Mouse (Mus musculus) embryonic facial prominence, embryonic 11.5 days (tissue): ENCODE measurements around the gene Micu1. TPM values are rescaled to one million over a fixed set of nuclear protein-coding genes. Genes with fewer than 3 reads are reported as not detected.

Experiments used
- ATAC-seq: fragments of 200-750 bp; cut with Nextera tagmentation; replicated peaks from 2 replicates; pipeline ENCODE4 v1.8.0; 2017; ENCODE audit warnings: low read depth; ENCODE audit not compliant: insufficient number of reproducible peaks, low FRiP score, low TSS enrichment
- DNase-seq: peaks from one replicate; pipeline ENCODE4 v3.0.0-alpha.2; 2015; ENCODE audit warnings: low spot score
- H3K27ac ChIP-seq: fragments of 300-500 bp; sonication (generic); replicated peaks from 2 replicates; pipeline ENCODE4 v1.5.1; 2014; ENCODE audit warnings: mild to moderate bottlenecking, low read depth, low read length, control low read depth
- H3K27me3 ChIP-seq: fragments of 300-500 bp; sonication (generic); 2 replicates; pipeline ENCODE4 v1.6.1; 2014; ENCODE audit warnings: mild to moderate bottlenecking, low read length, moderate library complexity, mixed read lengths; ENCODE audit not compliant: control insufficient read depth, insufficient read depth
- H3K36me3 ChIP-seq: fragments of 300-500 bp; sonication (generic); replicated peaks from 2 replicates; pipeline ENCODE4 v1.6.1; 2014; ENCODE audit warnings: low read depth, mild to moderate bottlenecking, low read length, moderate library complexity, mixed read lengths; ENCODE audit not compliant: control insufficient read depth, insufficient read depth
- H3K4me1 ChIP-seq: fragments of 300-500 bp; sonication (generic); 2 replicates; pipeline ENCODE4 v1.6.1; 2014; ENCODE audit warnings: low read length, mixed read lengths; ENCODE audit not compliant: control insufficient read depth, insufficient read depth
- H3K4me2 ChIP-seq: fragments of 300-500 bp; sonication (generic); 2 replicates; pipeline ENCODE4 v1.6.1; 2014; ENCODE audit warnings: low read depth, mild to moderate bottlenecking, control low read depth, low read length, moderate library complexity
- H3K4me3 ChIP-seq: fragments of 300-500 bp; sonication (generic); 2 replicates; pipeline ENCODE4 v1.5.1; 2014; ENCODE audit warnings: low read depth, low read length, control low read depth
- H3K9ac ChIP-seq: fragments of 300-500 bp; sonication (generic); replicated peaks from 2 replicates; pipeline ENCODE4 v1.6.1; 2014; ENCODE audit warnings: mild to moderate bottlenecking, control low read depth, low read length
- H3K9me3 ChIP-seq: fragments of 300-500 bp; sonication (generic); replicated peaks from 2 replicates; pipeline ENCODE4 v1.6.1; 2016; ENCODE audit warnings: mild to moderate bottlenecking, low read length, inconsistent platforms, mixed read lengths; ENCODE audit not compliant: control insufficient read depth
- WGBS: fragments of 180-500 bp; shearing (Covaris S2); extraction: QIAGEN DNeasy Blood & Tissue Kit; methylation state at CpG from one replicate; pipeline ENCODE4 v1.1.7; 2014; 5-methylcytosine and 5-hydroxymethylcytosine counted together
- polyA plus RNA-seq: library from polyadenylated mRNA; unstranded; fragments of >200 nt; fragmentation: Nextera tagmentation; extraction: Ambion mirVana; gene quantifications from 2 replicates; pipeline ENCODE4 v1.2.1, GENCODE M21; 2014

Gene Micu1
- polyA plus RNA-seq, 1 experiment from 2014 or later: 52.6 TPM

DNA sequence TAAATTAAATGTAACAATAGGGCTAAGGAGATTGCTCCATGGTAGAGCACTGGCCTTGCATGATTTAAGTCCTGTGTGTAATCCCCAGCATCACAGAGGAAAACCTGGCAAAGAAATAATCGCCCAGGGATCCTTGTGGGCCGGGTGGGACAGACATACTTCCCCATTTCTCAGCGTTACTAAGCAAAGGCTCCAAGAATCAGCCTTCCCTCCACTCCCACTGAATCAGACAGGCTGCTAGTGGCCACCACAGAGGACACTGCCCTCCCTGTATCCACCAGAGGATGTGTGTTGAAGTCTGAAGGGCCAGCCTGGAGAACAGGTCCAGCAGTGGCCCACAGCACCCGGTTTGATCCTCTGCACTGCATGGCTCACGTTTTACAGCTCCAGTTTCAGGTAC lies 185.2 kb downstream of the Micu1 start:
- no peaks in the 10 kb centered on the region for H3K27me3 ChIP-seq

DNA sequence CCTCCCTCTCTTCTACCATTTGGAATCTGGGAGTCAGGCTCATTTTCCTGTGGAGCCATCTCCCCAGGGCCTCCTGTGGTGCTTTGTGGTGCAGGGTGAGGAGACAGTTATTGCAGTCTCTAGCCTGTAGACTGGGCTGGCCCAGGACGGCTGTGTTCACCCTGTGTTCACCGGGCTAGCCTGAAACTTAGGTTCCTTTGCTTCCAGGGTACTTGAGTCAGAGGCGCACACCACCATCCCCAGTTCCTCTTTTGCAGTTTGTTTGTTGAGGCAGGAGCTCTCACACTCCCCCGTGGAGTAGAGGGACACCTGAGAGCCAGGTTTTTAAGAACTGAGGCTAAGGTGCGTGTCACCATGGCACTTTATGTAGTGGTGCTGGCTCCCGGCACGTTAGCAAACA lies 187.1 kb downstream of the Micu1 start:
- Histone ChIP-seq H3K27ac (no peak overlapping the region), H3K9me3 (no peaks in the 10 kb centered on the region), H3K36me3 (peaks cover 6% of the 10 kb centered on the region), H3K27me3 (no peaks in the 10 kb centered on the region), H3K4me1 (no peaks in the 10 kb centered on the region), H3K4me2 (no peak overlapping the region), H3K4me3 (no peak overlapping the region), H3K9ac (no peak overlapping the region)
- no peak for DNase-seq
- 90% methylated on average over 7 of the region's 7 CpGs for WGBS
- ATAC-seq: no peak

More for the DNA sequence above, 185.2 kb downstream of the Micu1 start:
- Histone ChIP-seq H3K4me2 (no peak overlapping the region), H3K27ac (no peak overlapping the region), H3K4me3 (no peak overlapping the region), H3K9me3 (no peaks in the 10 kb centered on the region), H3K4me1 (no peaks in the 10 kb centered on the region), H3K36me3 (no peaks in the 10 kb centered on the region), H3K9ac (no peak overlapping the region)
- no peak for ATAC-seq
- WGBS: 89% methylated on average over 5 of the region's 5 CpGs
- no peak for DNase-seq

DNA sequence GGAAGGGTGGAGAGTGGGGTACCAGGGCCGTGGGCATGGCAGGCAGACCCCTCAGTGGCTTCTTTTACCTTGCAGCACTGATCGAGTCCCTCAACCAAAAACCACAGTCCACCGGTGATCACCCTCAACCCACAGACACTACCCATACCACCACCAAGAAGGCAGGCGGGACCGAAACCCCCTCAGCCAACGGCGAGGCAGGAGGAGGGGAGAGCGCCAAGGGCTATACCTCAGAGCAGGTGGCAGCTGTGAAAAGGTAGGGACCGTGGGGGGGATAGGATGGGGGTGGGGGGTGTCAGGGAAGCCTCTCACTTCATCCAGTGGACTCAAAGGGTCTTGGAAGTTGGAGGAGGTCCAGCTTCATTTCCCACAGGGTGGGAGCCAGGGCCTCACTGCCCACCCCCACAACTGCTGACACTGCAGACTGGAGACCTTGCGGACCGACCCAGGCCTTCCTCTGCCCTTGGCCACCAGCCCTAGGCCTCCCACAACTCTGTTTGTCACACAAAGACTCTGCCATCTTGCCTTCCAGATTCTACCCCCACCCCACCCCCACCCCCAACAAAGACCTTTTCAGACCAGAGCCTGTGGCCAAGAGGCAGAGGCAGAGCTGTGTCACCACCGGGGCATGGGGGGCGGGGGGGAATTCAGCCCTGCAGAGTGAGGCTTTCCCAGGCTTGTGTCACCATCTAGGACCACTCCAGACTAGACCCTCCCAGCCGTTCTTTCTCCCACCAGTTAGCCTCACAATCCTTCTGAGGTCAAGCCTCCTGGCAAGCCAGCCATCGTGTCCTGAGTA lies 187.9 kb downstream of the Micu1 start:
- H3K27me3 ChIP-seq: no peaks in the 10 kb centered on the region
- H3K4me2 ChIP-seq: no peak overlapping the region
- no peak for DNase-seq
- H3K36me3 ChIP-seq: peaks cover 6% of the 10 kb centered on the region
- ATAC-seq: no peak
- no peak overlapping the region for H3K9ac ChIP-seq
- no peaks in the 10 kb centered on the region for H3K9me3 ChIP-seq
- no peak overlapping the region for H3K27ac ChIP-seq
- 74% methylated on average over 15 of the region's 15 CpGs for WGBS
- no peaks in the 10 kb centered on the region for H3K4me1 ChIP-seq
- no peak overlapping the region for H3K4me3 ChIP-seq

DNA sequence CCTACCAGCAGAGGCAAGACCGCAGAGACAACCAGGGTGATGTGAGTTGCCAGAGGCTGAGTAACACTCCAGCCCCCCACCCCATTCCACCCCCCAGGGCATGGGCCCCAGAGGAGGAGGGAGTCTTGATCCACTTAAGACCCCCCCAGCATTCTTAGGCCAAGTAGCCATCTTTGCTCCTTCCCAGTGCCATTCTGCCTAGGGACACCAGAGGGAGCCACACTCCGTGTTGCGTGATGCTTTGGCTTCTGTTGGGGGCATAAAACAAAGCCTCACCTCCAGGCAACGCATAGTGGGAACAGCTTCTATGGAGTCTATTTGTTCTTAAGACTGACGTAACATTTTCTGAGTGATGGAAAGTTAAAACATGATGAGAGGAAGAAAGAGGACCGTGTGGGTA lies 190.7 kb downstream of the Micu1 start:
- WGBS: 45% methylated on average over 6 of the region's 6 CpGs
- ATAC-seq (no peak), DNase-seq (peak; percentile 85)
- Histone ChIP-seq H3K4me2 (no peak overlapping the region), H3K36me3 (peaks cover 10% of the 10 kb centered on the region), H3K27ac (no peak overlapping the region), H3K9ac (no peak overlapping the region), H3K27me3 (no peaks in the 10 kb centered on the region), H3K4me1 (no peaks in the 10 kb centered on the region), H3K9me3 (no peaks in the 10 kb centered on the region), H3K4me3 (no peak overlapping the region)

DNA sequence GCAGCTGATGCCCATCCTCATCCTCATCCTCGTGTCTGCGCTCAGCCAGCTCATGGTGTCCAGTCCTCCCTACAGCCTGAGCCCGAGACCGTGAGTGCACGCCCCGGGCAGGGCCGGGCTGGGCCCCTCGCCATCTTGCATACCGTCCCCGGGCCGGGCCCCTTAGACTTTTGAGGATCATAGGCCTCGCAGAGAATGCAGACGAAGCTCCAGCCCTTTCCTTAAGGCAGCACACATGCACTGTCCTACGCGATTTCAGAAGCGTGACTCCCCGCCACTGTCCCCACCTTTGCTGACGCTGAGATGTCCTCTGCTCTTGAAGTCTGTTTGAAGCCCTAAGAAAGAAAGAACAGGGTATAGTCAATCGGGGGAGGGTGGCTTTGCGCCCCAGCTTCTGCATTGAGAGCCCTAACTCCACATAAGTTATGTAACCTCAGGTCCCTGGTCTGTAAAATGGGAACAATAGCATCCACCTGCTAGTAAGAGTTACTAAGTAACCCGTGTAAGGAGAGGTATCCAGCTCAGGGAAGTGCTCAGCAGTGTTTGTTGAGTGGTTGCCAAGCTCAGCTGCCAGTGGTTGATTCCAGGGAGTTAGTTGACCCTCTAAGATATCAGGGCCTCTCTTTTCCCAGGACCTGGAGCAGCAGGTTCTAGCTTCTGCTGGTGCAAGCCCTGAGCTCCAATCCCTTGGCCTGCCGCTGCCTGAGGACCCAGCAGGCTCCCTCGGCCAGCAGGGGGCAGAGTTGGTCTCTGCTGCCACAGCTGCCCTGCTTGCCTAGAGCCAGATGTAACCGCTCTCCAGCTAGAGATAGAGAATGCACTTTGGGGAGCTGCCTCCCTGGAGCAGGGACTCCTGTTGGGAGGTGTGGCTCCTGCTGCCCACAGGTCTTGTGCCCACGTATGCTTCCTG lies 192.2 kb downstream of the Micu1 start:
- Histone ChIP-seq H3K4me3 (no peak overlapping the region), H3K9ac (no peak overlapping the region), H3K9me3 (no peaks in the 10 kb centered on the region), H3K27ac (no peak overlapping the region), H3K4me2 (no peak overlapping the region), H3K36me3 (peaks cover 10% of the 10 kb centered on the region), H3K4me1 (peaks cover 9% of the 10 kb centered on the region), H3K27me3 (no peaks in the 10 kb centered on the region)
- DNase-seq (peak; percentile 90), ATAC-seq (no peak)
- WGBS: 81% methylated on average over 25 of the region's 25 CpGs

DNA sequence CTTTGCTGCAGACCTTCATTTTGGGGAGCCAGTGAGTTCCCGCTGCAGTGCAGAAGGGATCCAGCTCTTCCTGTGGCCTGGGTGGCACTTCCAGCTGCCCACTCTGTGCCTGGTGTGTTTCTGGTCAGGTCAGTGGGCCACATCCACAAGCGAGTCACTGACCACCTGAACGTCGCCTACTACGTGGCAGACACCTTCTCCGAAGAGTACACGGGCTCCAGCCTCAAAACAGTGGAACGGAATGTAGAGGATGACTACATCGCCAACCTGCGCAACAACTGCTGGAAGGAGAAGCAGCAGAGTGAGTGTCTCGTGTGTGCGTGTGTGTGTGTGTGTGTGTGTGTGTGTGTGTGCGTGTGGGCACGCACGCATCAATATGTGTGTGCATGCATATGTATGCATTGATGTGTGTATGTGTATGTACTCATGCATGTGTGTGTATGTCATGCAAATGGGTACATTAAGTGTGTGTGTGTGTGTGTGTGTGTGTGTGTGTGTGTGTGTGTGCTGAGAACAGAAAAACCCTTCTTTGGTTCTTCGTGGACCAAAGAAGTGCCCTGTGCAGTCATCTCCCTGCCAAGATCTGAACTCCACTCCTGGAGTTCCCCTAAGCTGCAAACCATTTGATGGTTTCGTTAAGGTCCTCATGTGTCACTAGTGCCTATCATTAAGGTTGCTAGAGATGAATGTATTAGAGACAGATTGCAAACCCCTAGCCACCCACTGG lies 193.3 kb downstream of the Micu1 start:
- DNase-seq (no peak), ATAC-seq (no peak)
- WGBS: 96% methylated on average over 17 of the region's 17 CpGs
- Histone ChIP-seq H3K4me2 (no peak overlapping the region), H3K4me1 (peaks cover 11% of the 10 kb centered on the region), H3K4me3 (no peak overlapping the region), H3K9ac (no peak overlapping the region), H3K36me3 (peaks cover 10% of the 10 kb centered on the region), H3K9me3 (no peaks in the 10 kb centered on the region), H3K27me3 (no peaks in the 10 kb centered on the region), H3K27ac (no peak overlapping the region)

DNA sequence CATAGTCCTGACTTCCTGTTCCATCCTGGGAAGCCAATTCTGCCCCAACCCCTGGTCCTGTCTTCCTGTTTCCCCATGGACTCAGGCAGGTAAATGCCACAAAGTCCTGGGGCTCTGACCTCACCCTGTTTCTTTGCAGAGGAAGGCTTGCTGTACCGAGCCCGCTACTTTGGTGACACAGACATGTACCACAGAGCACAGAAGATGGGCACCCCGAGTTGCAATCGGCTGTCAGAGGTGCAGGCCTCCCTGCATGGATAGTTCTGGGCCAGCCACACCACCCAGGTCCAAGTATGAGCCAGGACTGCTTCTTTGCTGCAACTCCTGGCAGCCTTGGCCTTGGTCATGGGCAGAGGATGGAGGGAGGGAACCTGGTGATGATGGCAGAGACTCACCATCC lies 193.9 kb downstream of the Micu1 start:
- Histone ChIP-seq H3K27me3 (no peaks in the 10 kb centered on the region), H3K4me2 (no peak overlapping the region), H3K4me1 (peaks cover 11% of the 10 kb centered on the region), H3K9me3 (no peaks in the 10 kb centered on the region), H3K36me3 (peaks cover 10% of the 10 kb centered on the region), H3K9ac (no peak overlapping the region), H3K27ac (no peak overlapping the region), H3K4me3 (no peak overlapping the region)
- DNase-seq (no peak), ATAC-seq (no peak)
- 94% methylated on average over 4 of the region's 4 CpGs for WGBS
